Mouse (Mus musculus) erythroblast, embryonic 14.5 days (primary cell): Measurements from ENCODE around the gene Rcan3.

Experiments used
- GATA1 ChIP-seq: IDR thresholded peaks from 2 replicates; pipeline ENCODE4 v1.6.1; 2012; ENCODE audit warnings: low read length, inconsistent platforms, mixed read lengths
- TAL1 ChIP-seq: IDR thresholded peaks from 3 replicates; pipeline ENCODE4 v1.6.1; 2012; ENCODE audit warnings: low read length, inconsistent platforms, mixed read lengths

DNA sequence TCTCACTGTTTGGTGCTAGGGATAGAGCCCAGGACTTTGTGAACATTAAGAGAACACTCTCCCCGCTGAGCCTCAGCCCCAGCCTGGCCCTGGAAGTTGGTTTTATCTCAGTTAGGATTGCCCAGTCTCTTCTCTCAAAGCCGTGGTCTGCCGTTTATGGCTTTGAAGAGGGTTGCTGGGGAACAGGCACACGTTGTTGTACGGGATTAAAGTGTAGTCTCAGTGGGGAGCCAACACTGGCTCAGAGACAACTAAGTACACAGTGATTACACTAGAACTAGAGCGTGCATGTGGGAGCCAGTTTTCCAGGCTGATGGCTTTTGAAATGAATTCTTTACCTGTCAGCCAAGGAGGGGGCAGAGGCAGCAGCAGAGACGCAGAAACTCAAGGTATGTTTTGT, 31.8 kb downstream of the Rcan3 start:
- TF ChIP-seq TAL1 (no peak), GATA1 (no peak)
